Mouse (Mus musculus) urinary bladder, postnatal 0 days (tissue): ENCODE data around the gene Nr3c2. TPM values are rescaled to one million over a fixed set of nuclear protein-coding genes. Genes with fewer than 3 reads are reported as not detected.

Experiments
- polyA plus RNA-seq: library from polyadenylated mRNA; unstranded; fragments of >200 nt; fragmentation: Nextera tagmentation; extraction: Ambion mirVana; gene quantifications from 2 replicates; pipeline ENCODE4 v1.2.1, GENCODE M21; 2015

The Nr3c2 gene
- 0.68 and 0.96 TPM in 2 replicates for polyA plus RNA-seq

GRCm38 (mm10) chr8:76899411-76900154, at the start of gene Nr3c2:
Nr3c2 (plus strand) TSS chr8:76899442.

